Mouse (Mus musculus) forebrain, embryonic 15.5 days (tissue): ENCODE data around the gene Mrgprb8. TPM values are rescaled to one million over a fixed set of nuclear protein-coding genes. Genes with fewer than 3 reads are reported as not detected.
"Not testable (repeated sequence)": the region's sequence is repeated elsewhere in the genome, so short reads cannot be mapped to it uniquely, and the experiment has no call there.

Experiments
- ATAC-seq: fragments of 200-750 bp; cut with Nextera tagmentation; replicated peaks from 2 replicates; pipeline ENCODE4 v1.8.0; 2017; ENCODE audit warnings: mild to moderate bottlenecking, moderate TSS enrichment, moderate library complexity
- H3K27ac ChIP-seq: fragments of 300-500 bp; sonication (generic); replicated peaks from 2 replicates; pipeline ENCODE4 v1.5.1; 2015; ENCODE audit warnings: mild to moderate bottlenecking, inconsistent platforms
- H3K27me3 ChIP-seq: fragments of 300-500 bp; sonication (generic); 2 replicates; pipeline ENCODE4 v1.6.1; 2015; ENCODE audit warnings: inconsistent platforms
- H3K36me3 ChIP-seq: fragments of 300-500 bp; sonication (generic); 2 replicates; pipeline ENCODE4 v1.6.1; 2015; ENCODE audit warnings: mild to moderate bottlenecking, inconsistent platforms
- H3K4me1 ChIP-seq: fragments of 300-500 bp; sonication (generic); 2 replicates; pipeline ENCODE4 v1.6.1; 2015; ENCODE audit warnings: inconsistent platforms
- H3K4me2 ChIP-seq: fragments of 300-500 bp; sonication (generic); replicated peaks from 2 replicates; pipeline ENCODE4 v1.6.1; 2015; ENCODE audit warnings: mild to moderate bottlenecking, inconsistent platforms
- H3K4me3 ChIP-seq: fragments of 300-500 bp; sonication (generic); 2 replicates; pipeline ENCODE4 v1.5.1; 2015; ENCODE audit warnings: mild to moderate bottlenecking, inconsistent platforms
- H3K9ac ChIP-seq: fragments of 300-500 bp; sonication (generic); replicated peaks from 2 replicates; pipeline ENCODE4 v1.6.1; 2015; ENCODE audit warnings: mild to moderate bottlenecking, inconsistent platforms
- H3K9me3 ChIP-seq: fragments of 300-500 bp; sonication (generic); 2 replicates; pipeline ENCODE4 v1.6.1; 2016; ENCODE audit warnings: inconsistent platforms
- WGBS: fragments of 180-500 bp; shearing (Covaris S2); methylation state at CpG from one replicate; pipeline ENCODE4 v1.1.7; 2015; ENCODE audit warnings: mixed read lengths; 5-methylcytosine and 5-hydroxymethylcytosine counted together
- polyA plus RNA-seq: library from polyadenylated mRNA; unstranded; fragments of >200 nt; fragmentation: Nextera tagmentation; extraction: Ambion mirVana; gene quantifications from 2 replicates; pipeline ENCODE4 v1.2.1, GENCODE M21; 2015

Mrgprb8 gene
- not detected in 2 replicates for polyA plus RNA-seq

GRCm38 (mm10) chr7:48388226-48388625, at the start of gene Mrgprb8:
Mrgprb8 (plus strand) TSS chr7:48388526.
- Histone ChIP-seq H3K9me3 (peaks cover 20% of the 10 kb centered on the region), H3K27me3 (no peaks in the 10 kb centered on the region), H3K36me3 (no peaks in the 10 kb centered on the region), H3K4me3 (no peak within 1 kb of the TSS), H3K27ac (no peak within 1 kb of the TSS), H3K4me1 (no peaks in the 10 kb centered on the region), H3K4me2 (no peak within 1 kb of the TSS), H3K9ac (no peak within 1 kb of the TSS)
- ATAC-seq, result no peak
- 73% methylated on average over 2 of the region's 2 CpGs for WGBS

DNA sequence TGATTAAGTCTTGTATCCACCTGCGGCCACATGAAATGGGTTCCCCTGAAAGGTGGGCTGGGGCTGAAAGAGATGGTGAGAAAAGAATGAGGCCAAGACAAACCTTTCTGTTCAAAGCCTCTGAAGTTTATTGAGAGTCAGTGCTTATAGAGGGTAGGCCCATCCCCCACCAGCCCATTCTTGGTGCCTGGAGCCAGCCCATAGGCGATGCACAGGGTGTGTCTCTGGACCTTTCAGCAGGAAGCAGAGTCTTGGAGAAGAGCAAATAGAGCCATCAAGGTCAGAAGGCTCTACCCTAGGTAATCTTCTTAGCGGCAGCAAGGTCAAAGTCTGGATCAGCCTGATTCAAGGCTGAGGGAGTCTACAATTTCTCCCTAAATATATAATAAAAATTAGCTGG, 47.6 kb downstream of the Mrgprb8 start:
- not testable (repeated sequence) for H3K9ac ChIP-seq, H3K4me2 ChIP-seq, H3K27me3 ChIP-seq, H3K4me3 ChIP-seq, H3K4me1 ChIP-seq, H3K27ac ChIP-seq, ATAC-seq, H3K36me3 ChIP-seq
- H3K9me3 ChIP-seq, result peaks cover 27% of the 10 kb centered on the region; the same call in 1 of the 2 replicates
- WGBS, result 84% methylated on average over 3 of the region's 3 CpGs

GRCm38 (mm10) chr7:48436581-48436980, 48.3 kb downstream of the Mrgprb8 start:
- WGBS, result 48% methylated on average over 3 of the region's 3 CpGs
- Histone ChIP-seq H3K9me3 (peaks cover 28% of the 10 kb centered on the region), H3K4me1 (no peaks in the 10 kb centered on the region), H3K4me3 (no peak overlapping the region), H3K27me3 (no peaks in the 10 kb centered on the region), H3K9ac (no peak overlapping the region), H3K27ac (no peak overlapping the region), H3K36me3 (no peaks in the 10 kb centered on the region), H3K4me2 (no peak overlapping the region)
- no peak for ATAC-seq

Other genes with a start within 250 kb of the Mrgprb8 start
- not detected in 2 replicates for gene Mrgprb5, start 219.5 kb upstream of the Mrgprb8 start, polyA plus RNA-seq
- gene Mrgprb4, start 189.2 kb upstream of the Mrgprb8 start, polyA plus RNA-seq, result not detected in 2 replicates
- not detected in 2 replicates for gene Mrgprb1, start 67.8 kb downstream of the Mrgprb8 start, polyA plus RNA-seq
- gene Mrgprx2, start 110.8 kb downstream of the Mrgprb8 start, polyA plus RNA-seq, result not detected in 2 replicates
- gene Mrgprb2, start 169.6 kb downstream of the Mrgprb8 start, polyA plus RNA-seq, result not detected in 2 replicates